Mouse (Mus musculus) spleen, postnatal 4 days (tissue): ENCODE measurements around the gene Ncr1.
"Not testable (repeated sequence)": the region's sequence is repeated elsewhere in the genome, so short reads cannot be mapped to it uniquely, and the experiment has no call there.

Experiments
- DNase-seq, 2 experiments: peaks; one replicate each; pipeline ENCODE4 v3.0.0; 2022; ENCODE audit warnings: low spot score in 2 of 2

Ncr1 gene

DNA sequence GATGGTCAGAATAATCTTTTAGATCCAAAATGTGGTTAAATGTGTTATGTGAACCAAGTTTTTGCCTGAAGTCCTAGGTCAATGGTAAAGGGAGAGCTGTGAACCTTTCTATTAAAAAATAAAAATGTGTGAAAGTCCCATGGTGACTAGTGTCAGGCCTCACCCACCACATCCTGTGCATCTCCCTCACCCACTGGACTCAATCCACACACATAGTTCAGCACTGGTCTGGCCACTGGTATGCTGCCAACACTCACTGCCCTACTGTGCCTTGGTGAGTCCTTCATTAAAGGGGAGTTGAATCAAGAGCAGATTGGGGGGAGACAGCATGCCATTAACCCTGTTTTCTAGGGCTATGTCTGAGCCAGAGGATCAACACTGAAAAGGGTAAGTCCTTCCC, at the start of gene Ncr1:
TSS of gene Ncr1 (plus strand) at position 216 of the 400 bp plus-strand sequence.
- no peak for DNase-seq

DNA sequence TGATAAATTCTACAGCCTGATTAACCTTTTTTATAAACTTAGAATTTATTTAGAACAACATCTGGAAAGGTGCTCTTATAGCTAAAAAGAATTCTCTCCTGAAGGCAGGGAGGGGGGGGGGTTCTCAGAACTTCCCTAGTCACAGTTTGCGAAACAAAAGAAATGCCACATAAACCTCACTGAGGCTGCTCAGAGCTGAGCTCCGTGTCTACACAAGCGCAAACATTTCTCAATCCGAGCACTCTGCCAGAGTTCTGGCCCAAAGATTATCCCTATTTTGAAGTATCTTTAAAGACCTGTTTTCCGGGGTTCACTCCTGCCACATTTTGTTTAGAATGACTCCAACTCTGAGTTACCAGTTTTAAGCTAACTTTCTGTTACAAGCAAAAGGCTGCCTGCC, 44.9 kb upstream of the Ncr1 start:
- no peak for DNase-seq

DNA sequence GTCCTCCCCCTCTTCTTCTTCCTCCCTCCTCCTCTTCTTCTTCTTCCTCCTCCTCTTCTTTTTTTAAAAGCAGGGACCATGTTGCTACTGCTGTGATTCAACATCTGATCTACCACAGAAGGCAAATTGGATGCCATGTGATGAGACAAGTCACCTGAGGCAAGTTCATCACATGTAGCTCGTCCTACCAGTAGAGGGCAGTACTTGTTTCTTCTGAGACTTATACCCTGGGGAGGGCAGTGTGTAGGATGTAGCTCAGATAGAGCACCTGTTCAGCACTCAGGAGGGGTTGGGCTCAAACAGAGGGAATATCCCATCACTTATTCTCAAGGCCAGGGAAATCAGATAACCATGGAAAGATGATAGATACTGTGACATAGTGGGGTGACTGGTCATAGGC, 40.3 kb upstream of the Ncr1 start:
- DNase-seq, result no peak

DNA sequence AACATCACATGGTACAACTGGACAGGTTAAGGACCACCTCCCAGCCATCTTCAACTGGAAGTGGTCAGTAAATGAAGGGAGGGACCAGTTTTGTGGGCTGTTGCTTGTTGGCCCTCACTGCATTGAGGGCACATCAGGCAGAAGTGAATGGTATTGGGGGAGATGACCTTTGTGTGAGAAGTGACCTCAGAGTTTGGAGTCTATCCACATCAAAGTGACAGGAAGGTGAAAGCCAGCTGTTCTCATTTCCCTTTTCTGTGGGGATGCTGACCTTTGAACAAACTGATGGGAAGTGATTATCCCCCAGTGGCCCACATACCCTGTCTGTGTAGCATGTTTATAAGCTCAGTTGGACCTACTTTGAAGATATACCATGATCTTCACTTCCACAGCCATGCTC, 37.4 kb upstream of the Ncr1 start:
- DNase-seq, result no peak

DNA sequence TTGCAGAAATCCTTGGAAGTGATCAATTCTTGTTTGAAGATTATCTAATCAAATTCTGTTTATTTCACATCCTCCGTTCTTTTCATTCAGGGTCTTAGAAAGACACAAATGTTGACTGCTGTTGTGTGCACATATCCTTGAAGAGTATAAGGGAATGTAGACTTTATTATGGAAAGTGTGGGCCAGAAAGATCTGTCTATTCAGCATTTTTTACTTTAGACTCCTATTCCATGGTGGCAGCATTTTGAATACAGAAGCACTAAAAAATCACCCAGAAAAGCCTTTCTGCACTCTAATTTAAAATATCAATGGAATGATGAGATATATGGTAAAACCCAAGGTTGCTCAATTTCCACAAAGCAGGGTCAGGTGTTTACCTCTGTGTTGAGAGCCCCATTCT, 34.1 kb upstream of the Ncr1 start:
- no peak for DNase-seq

DNA sequence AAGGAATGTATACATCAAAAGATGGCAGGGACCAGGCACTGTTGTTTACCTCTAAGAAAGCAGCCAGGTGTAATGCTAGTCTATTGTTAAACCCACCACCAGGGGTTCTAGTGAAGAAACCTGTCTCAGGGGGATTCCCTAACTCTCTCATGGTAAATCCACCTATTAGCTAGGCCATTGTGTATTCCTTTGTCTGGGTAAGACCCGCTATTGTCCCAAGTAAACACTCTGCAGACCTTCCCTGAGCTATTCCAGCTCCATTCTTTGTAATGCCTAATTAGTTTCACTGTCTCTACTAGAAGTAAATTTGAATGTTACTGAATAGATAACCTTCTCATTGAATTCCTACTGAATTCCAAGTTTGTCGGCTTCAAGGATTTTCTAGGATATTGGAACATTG, 24.4 kb upstream of the Ncr1 start:
- DNase-seq, result not testable (repeated sequence)

DNA sequence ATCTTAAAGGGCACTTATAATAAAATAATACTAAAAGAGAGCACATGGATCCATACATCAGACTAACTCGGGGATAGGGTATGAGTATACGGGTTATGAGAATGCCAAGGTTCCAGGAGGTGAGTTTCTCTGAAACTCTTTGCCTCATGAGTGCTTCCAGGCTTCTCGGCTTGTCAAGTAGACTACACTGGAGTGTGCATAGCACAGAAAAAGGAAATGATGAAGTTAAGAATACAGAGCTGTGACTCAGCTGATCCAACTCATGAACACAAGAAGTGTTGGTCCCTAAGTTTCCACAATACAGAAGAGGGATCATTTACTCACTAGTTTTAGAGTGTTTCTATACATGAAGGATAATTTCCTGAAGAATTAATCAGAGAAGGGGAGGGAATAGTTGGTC, 24.0 kb upstream of the Ncr1 start:
- not testable (repeated sequence) for DNase-seq

DNA sequence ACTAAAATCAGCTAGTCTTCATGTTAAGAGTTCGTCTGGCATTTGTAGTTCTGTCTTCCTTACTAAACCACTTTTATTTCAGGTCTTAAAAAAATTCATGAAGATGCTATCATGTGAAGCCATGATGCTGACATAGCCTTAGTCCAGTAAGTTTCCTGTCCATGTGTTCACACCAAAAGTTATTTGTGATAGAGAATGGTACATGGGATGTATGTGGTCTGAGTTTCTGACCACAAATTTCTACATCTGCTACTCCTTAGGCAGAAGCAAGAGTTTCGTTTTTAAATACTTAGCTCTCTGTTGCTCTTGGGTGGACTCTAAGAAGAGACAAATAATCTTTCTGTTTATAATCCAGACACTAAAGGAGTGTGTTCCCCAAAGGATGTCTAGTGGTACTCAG, 14.2 kb upstream of the Ncr1 start:
- no peak for DNase-seq

DNA sequence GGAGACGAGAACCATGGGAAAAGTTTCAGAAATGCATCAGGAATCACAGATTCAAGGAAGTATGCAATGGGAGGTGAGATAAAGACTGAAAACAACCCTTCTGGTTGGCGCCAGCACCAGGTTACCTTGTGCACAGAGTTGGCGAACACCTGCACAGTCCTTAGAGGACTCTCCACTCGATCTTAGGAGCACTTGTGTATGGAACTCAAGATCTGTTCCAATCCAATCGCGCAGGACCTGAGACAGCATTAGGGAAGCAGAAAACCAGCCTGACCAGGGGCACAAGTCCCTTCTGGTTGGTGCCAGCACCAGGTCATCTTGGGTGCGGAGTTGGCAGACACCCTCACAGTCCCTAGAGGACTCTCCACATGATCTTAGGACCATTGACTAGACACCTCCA, 36.0 kb downstream of the Ncr1 start:
- DNase-seq, result no peak
